Mouse (Mus musculus): ENCODE measurements around the gene Tmem259.

DNA sequence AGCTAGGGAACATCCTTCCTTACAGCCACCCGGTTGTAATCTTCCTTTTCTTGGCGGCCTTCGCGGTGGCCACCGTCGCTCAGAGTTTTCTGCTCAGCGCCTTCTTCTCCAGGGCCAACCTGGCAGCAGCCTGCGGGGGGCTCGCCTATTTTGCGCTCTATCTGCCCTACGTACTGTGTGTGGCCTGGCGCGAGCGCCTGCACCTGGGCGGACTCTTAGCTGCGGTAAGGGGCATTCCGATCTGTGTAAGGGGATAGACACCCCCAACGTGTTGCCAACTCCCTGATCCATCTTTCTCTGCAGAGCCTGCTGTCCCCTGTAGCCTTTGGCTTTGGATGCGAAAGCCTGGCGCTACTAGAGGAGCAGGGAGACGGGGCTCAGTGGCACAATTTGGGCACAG is 18.7 kb upstream of the Tmem259 start:
- TF ChIP-seq CTCF (IDR thresholded peaks at IDR 0.05; ENCODE audit: low read depth) (no peak), EP300 (IDR thresholded peaks at IDR 0.05; ENCODE audit: low read depth) (no peak)
